Mouse (Mus musculus): ENCODE measurements around the gene 1700029H14Rik. TPM values are rescaled to one million over a fixed set of nuclear protein-coding genes. Genes with fewer than 3 reads are reported as not detected.

Gene 1700029H14Rik
- polyA plus RNA-seq, 1 experiment from 2014 or later = not detected

DNA sequence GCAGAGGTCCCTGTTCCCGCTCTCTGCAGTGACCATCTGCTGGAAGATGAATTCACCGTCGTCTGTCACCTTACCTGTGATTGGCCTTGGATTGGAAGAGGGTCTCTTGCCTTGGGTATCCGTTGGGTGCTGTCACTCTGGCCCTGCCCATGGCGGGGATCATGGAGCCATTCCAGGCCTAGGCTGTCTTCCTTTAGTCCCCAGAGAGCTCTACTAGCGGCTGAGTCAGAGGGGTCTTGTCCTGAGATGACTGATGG, 10.8 kb downstream of the 1700029H14Rik start:
- 85% methylated on average over 6 of the region's 6 CpGs for WGBS
- Histone ChIP-seq H3K9ac (ENCODE audit: low read length) (no peak overlapping the region), H3K27ac (ENCODE audit: low read length) (no peak overlapping the region), H3K36me3 (ENCODE audit: control insufficient read depth, insufficient read depth, low read length) (no peaks in the 10 kb centered on the region), H3K9me3 (ENCODE audit: control insufficient read depth, low read length) (no peaks in the 10 kb centered on the region), H3K4me3 (ENCODE audit: low read length) (no peak overlapping the region), H3K27me3 (ENCODE audit: control insufficient read depth, insufficient read depth, low read depth, low read length) (no peaks in the 10 kb centered on the region), H3K4me1 (replicated peaks; ENCODE audit: control insufficient read depth, insufficient read depth, low read length) (peaks cover 4% of the 10 kb centered on the region), H3K4me2 (ENCODE audit: low read depth, low read length) (no peak overlapping the region)
- no peak for ATAC-seq (ENCODE audit: low read depth)

DNA sequence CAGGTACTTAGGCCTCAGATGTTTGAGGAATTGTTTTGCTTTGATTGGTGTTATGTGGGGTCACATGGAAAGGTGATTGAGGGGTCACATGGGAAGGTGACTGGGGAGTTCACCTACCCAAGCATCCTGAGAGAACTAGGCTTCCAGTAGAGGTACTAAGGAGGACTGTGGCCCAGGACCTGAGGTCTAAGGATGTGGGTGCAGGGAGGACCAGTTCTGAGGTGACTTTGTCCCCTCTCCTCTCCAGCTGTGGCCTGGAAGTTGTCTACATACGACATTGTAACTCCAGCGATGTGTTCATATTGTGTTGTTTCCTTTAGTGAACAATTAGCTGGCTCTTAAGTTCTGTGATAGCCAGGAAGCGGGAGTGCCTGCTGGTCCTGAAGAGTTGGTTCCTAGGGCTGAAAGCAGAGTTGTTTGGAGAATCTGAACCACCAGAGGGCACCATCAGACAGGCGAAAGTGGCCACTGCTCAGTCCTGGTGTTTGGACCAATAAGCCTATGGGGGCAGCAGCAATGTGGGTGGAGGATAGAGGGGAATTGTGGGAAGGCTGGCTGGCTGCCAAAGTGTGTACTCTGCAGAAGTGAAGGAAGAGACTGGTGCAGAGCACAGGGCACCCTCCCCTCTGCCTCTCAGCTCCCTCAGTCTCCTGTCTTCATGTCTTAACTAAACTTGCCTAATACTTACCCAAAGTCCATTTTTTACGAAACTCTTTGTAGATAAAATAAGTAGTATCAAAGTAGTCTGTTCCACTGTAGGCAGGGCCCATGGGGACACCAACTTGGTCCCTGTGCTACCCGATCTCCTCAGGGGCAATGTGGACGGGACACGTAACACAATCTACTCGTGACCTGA, 11.3 kb downstream of the 1700029H14Rik start:
- Histone ChIP-seq H3K4me2 (ENCODE audit: low read depth, low read length) (no peak overlapping the region), H3K9ac (ENCODE audit: low read length) (no peak overlapping the region), H3K27ac (ENCODE audit: low read length) (no peak overlapping the region), H3K4me1 (replicated peaks; ENCODE audit: control insufficient read depth, insufficient read depth, low read length) (peaks cover 4% of the 10 kb centered on the region), H3K9me3 (ENCODE audit: control insufficient read depth, low read length) (no peaks in the 10 kb centered on the region), H3K27me3 (ENCODE audit: control insufficient read depth, insufficient read depth, low read depth, low read length) (no peaks in the 10 kb centered on the region), H3K36me3 (ENCODE audit: control insufficient read depth, insufficient read depth, low read length) (no peaks in the 10 kb centered on the region), H3K4me3 (ENCODE audit: low read length) (no peak overlapping the region)
- ATAC-seq (ENCODE audit: low read depth) = peak; percentile 95
- 49% methylated on average over 9 of the region's 9 CpGs for WGBS

- H3K27me3 ChIP-seq (ENCODE audit: control insufficient read depth, insufficient read depth, low read depth, low read length) = no peaks in the 10 kb centered on the region
- WGBS = 34% methylated on average over 9 of the region's 9 CpGs
- no peak for ATAC-seq (ENCODE audit: low read depth)
- peaks cover 4% of the 10 kb centered on the region for H3K4me1 ChIP-seq (replicated peaks; ENCODE audit: control insufficient read depth, insufficient read depth, low read length)
- H3K9me3 ChIP-seq (ENCODE audit: control insufficient read depth, low read length) = peaks cover 4% of the 10 kb centered on the region; the same call in 1 of the 2 replicates
- no peak overlapping the region for H3K4me2 ChIP-seq (ENCODE audit: low read depth, low read length)
- H3K27ac ChIP-seq (ENCODE audit: low read length) = no peak overlapping the region
- no peak overlapping the region for H3K4me3 ChIP-seq (ENCODE audit: low read length)
- no peaks in the 10 kb centered on the region for H3K36me3 ChIP-seq (ENCODE audit: control insufficient read depth, insufficient read depth, low read length)
- H3K9ac ChIP-seq (ENCODE audit: low read length) = no peak overlapping the region
Observed at GRCm38 (mm10) chr8:13548831-13549230, 13.4 kb downstream of the 1700029H14Rik start.

GRCm38 (mm10) chr8:13548235-13548634, 14.0 kb downstream of the 1700029H14Rik start:
- Histone ChIP-seq H3K27me3 (ENCODE audit: control insufficient read depth, insufficient read depth, low read depth, low read length) (no peaks in the 10 kb centered on the region), H3K9me3 (ENCODE audit: control insufficient read depth, low read length) (peaks cover 4% of the 10 kb centered on the region; the same call in 1 of the 2 replicates), H3K9ac (ENCODE audit: low read length) (no peak overlapping the region), H3K27ac (ENCODE audit: low read length) (no peak overlapping the region), H3K4me2 (ENCODE audit: low read depth, low read length) (no peak overlapping the region), H3K36me3 (ENCODE audit: control insufficient read depth, insufficient read depth, low read length) (no peaks in the 10 kb centered on the region), H3K4me3 (ENCODE audit: low read length) (no peak overlapping the region), H3K4me1 (replicated peaks; ENCODE audit: control insufficient read depth, insufficient read depth, low read length) (peaks cover 4% of the 10 kb centered on the region)
- peak; percentile 35; the same call in 1 of the 2 replicates for ATAC-seq (ENCODE audit: low read depth)
- 23% methylated on average over 4 of the region's 4 CpGs for WGBS

DNA sequence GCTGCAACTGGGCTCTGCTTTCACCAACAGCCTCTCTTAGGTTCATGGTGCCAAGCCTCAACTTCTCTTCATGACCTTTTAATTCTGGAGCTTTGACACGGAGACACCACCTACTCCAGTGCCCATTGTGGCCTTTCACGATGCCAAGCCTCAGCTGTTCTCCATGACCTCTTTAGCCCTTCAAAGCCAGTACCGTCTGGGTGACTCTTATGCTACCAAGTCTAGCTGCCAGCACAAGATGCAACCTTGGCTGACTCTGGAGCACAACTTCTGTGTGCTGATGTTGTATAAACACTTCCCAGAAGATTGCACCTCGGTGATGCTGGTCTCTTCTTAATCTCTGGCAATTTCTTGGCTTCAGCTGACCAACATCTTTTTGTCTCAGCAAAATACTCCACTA, 15.8 kb downstream of the 1700029H14Rik start:
- Histone ChIP-seq H3K36me3 (ENCODE audit: control insufficient read depth, insufficient read depth, low read length) (no peaks in the 10 kb centered on the region), H3K9me3 (ENCODE audit: control insufficient read depth, low read length) (peaks cover 4% of the 10 kb centered on the region; the same call in 1 of the 2 replicates), H3K9ac (ENCODE audit: low read length) (no peak overlapping the region), H3K27me3 (ENCODE audit: control insufficient read depth, insufficient read depth, low read depth, low read length) (no peaks in the 10 kb centered on the region), H3K27ac (ENCODE audit: low read length) (no peak overlapping the region), H3K4me1 (replicated peaks; ENCODE audit: control insufficient read depth, insufficient read depth, low read length) (peaks cover 4% of the 10 kb centered on the region), H3K4me2 (ENCODE audit: low read depth, low read length) (no peak overlapping the region), H3K4me3 (ENCODE audit: low read length) (no peak overlapping the region)
- WGBS = 83% methylated on average over 4 of the region's 4 CpGs
- ATAC-seq (ENCODE audit: low read depth) = no peak

DNA sequence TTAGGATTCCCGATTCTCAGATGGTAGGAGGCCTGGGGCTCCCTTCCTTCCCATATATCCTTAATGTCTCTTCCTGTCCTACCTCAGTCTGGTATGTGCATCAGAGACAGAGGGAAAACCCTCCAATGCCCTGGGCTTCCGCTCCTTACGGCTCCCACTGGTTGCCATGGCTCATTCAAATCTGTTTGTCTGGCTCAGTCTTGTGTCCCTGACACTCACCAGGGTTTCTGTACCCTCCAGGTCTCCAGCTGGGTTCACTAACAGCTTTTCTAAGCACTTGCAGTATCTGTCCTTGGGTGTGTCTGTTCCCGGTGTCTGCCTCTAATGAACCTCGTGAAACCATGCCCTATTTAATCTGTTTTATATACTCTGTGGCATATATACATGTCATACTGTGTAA, 20.7 kb downstream of the 1700029H14Rik start:
- no peak for ATAC-seq (ENCODE audit: low read depth)

GRCm38 (mm10) chr8:13540122-13540521, 22.1 kb downstream of the 1700029H14Rik start:
- no peak overlapping the region for H3K9ac ChIP-seq (ENCODE audit: low read length)
- H3K4me1 ChIP-seq (replicated peaks; ENCODE audit: control insufficient read depth, insufficient read depth, low read length) = peaks cover 6% of the 10 kb centered on the region
- peaks cover 4% of the 10 kb centered on the region; the same call in 1 of the 2 replicates for H3K9me3 ChIP-seq (ENCODE audit: control insufficient read depth, low read length)
- H3K4me3 ChIP-seq (ENCODE audit: low read length) = no peak overlapping the region
- ATAC-seq (ENCODE audit: low read depth) = peak; percentile 74
- no peaks in the 10 kb centered on the region for H3K27me3 ChIP-seq (ENCODE audit: control insufficient read depth, insufficient read depth, low read depth, low read length)
- 63% methylated on average over 5 of the region's 5 CpGs for WGBS
- H3K36me3 ChIP-seq (ENCODE audit: control insufficient read depth, insufficient read depth, low read length) = no peaks in the 10 kb centered on the region
- no peak overlapping the region for H3K4me2 ChIP-seq (ENCODE audit: low read depth, low read length)
- H3K27ac ChIP-seq (ENCODE audit: low read length) = peak overlapping the region; percentile 30; the same call in 1 of the 2 replicates

More for the DNA sequence above, 20.7 kb downstream of the 1700029H14Rik start:
- no peak overlapping the region for H3K9ac ChIP-seq (ENCODE audit: low read length)
- no peak overlapping the region for H3K27ac ChIP-seq (ENCODE audit: low read length)
- H3K4me2 ChIP-seq (ENCODE audit: low read depth, low read length) = no peak overlapping the region
- H3K4me3 ChIP-seq (ENCODE audit: low read length) = no peak overlapping the region
- peaks cover 4% of the 10 kb centered on the region; the same call in 1 of the 2 replicates for H3K9me3 ChIP-seq (ENCODE audit: control insufficient read depth, low read length)
- peaks cover 6% of the 10 kb centered on the region for H3K4me1 ChIP-seq (replicated peaks; ENCODE audit: control insufficient read depth, insufficient read depth, low read length)
- H3K36me3 ChIP-seq (ENCODE audit: control insufficient read depth, insufficient read depth, low read length) = no peaks in the 10 kb centered on the region
- WGBS = 71% methylated on average over 5 of the region's 5 CpGs
- H3K27me3 ChIP-seq (ENCODE audit: control insufficient read depth, insufficient read depth, low read depth, low read length) = no peaks in the 10 kb centered on the region

GRCm38 (mm10) chr8:13538821-13539220, 23.4 kb downstream of the 1700029H14Rik start:
- no peaks in the 10 kb centered on the region for H3K9me3 ChIP-seq (ENCODE audit: control insufficient read depth, low read length)
- no peak overlapping the region for H3K4me2 ChIP-seq (ENCODE audit: low read depth, low read length)
- H3K27ac ChIP-seq (ENCODE audit: low read length) = peak overlapping the region; percentile 45; the same call in 1 of the 2 replicates
- no peak overlapping the region for H3K4me3 ChIP-seq (ENCODE audit: low read length)
- ATAC-seq (ENCODE audit: low read depth) = peak; percentile 84
- H3K36me3 ChIP-seq (ENCODE audit: control insufficient read depth, insufficient read depth, low read length) = no peaks in the 10 kb centered on the region
- 22% methylated on average over 6 of the region's 6 CpGs for WGBS
- no peak overlapping the region for H3K9ac ChIP-seq (ENCODE audit: low read length)
- H3K4me1 ChIP-seq (replicated peaks; ENCODE audit: control insufficient read depth, insufficient read depth, low read length) = peaks cover 6% of the 10 kb centered on the region
- H3K27me3 ChIP-seq (ENCODE audit: control insufficient read depth, insufficient read depth, low read depth, low read length) = no peaks in the 10 kb centered on the region

- Histone ChIP-seq H3K27ac (ENCODE audit: low read length) (no peak overlapping the region), H3K9me3 (ENCODE audit: control insufficient read depth, low read length) (no peaks in the 10 kb centered on the region), H3K4me2 (ENCODE audit: low read depth, low read length) (no peak overlapping the region), H3K36me3 (ENCODE audit: control insufficient read depth, insufficient read depth, low read length) (no peaks in the 10 kb centered on the region), H3K4me3 (ENCODE audit: low read length) (no peak overlapping the region), H3K9ac (ENCODE audit: low read length) (no peak overlapping the region), H3K4me1 (replicated peaks; ENCODE audit: control insufficient read depth, insufficient read depth, low read length) (peaks cover 6% of the 10 kb centered on the region), H3K27me3 (ENCODE audit: control insufficient read depth, insufficient read depth, low read depth, low read length) (no peaks in the 10 kb centered on the region)
- no peak for ATAC-seq (ENCODE audit: low read depth)
- 48% methylated on average over 2 of the region's 2 CpGs for WGBS
Observed at GRCm38 (mm10) chr8:13537102-13537501, 25.2 kb downstream of the 1700029H14Rik start.
